Mouse (Mus musculus) limb, embryonic 14.5 days (tissue): Measurements from ENCODE around the gene Lrba. TPM values are rescaled to one million over a fixed set of nuclear protein-coding genes. Genes with fewer than 3 reads are reported as not detected.

Experiments used
- ATAC-seq: fragments of 200-750 bp; cut with Nextera tagmentation; 2 replicates; pipeline ENCODE4 v1.8.0; 2017; ENCODE audit warnings: low read depth, moderate number of reproducible peaks, moderate TSS enrichment; ENCODE audit not compliant: low FRiP score
- DNase-seq: peaks from one replicate; pipeline ENCODE4 v3.0.0-alpha.2; 2015; ENCODE audit warnings: low spot score
- H3K27ac ChIP-seq: fragments of 300-500 bp; sonication (generic); replicated peaks from 2 replicates; pipeline ENCODE4 v1.5.1; 2014; ENCODE audit warnings: low read depth, mild to moderate bottlenecking, low read length, moderate library complexity, mixed read lengths
- H3K27me3 ChIP-seq: fragments of 300-500 bp; sonication (generic); 2 replicates; pipeline ENCODE4 v1.6.1; 2014; ENCODE audit warnings: low read length, mixed read lengths; ENCODE audit not compliant: control insufficient read depth, insufficient read depth
- H3K36me3 ChIP-seq: fragments of 300-500 bp; sonication (generic); 2 replicates; pipeline ENCODE4 v1.6.1; 2014; ENCODE audit warnings: mild to moderate bottlenecking, low read length, moderate library complexity, mixed read lengths; ENCODE audit not compliant: control insufficient read depth, insufficient read depth
- H3K4me1 ChIP-seq: fragments of 300-500 bp; sonication (generic); 2 replicates; pipeline ENCODE4 v1.6.1; 2014; ENCODE audit warnings: antibody characterized with exemption, low read length, mixed read lengths; ENCODE audit not compliant: control insufficient read depth, insufficient read depth
- H3K4me2 ChIP-seq: fragments of 300-500 bp; sonication (generic); replicated peaks from 2 replicates; pipeline ENCODE4 v1.6.1; 2014; ENCODE audit warnings: low read depth, mild to moderate bottlenecking, low read length, moderate library complexity; ENCODE audit not compliant: severe bottlenecking
- H3K4me3 ChIP-seq: fragments of 300-500 bp; sonication (generic); replicated peaks from 2 replicates; pipeline ENCODE4 v1.5.1; 2014; ENCODE audit warnings: low read length
- H3K9ac ChIP-seq: fragments of 300-500 bp; sonication (generic); 2 replicates; pipeline ENCODE4 v1.6.1; 2014; ENCODE audit warnings: mild to moderate bottlenecking, low read depth, low read length, moderate library complexity; ENCODE audit not compliant: severe bottlenecking
- H3K9me3 ChIP-seq: fragments of 300-500 bp; sonication (generic); 2 replicates; pipeline ENCODE4 v1.6.1; 2016; ENCODE audit warnings: low read length; ENCODE audit not compliant: control insufficient read depth
- POLR2A ChIP-seq: fragments of 200-500 bp; IDR thresholded peaks from 2 replicates; pipeline ENCODE4 v1.8.0; 2012; ENCODE audit warnings: inconsistent platforms, mild to moderate bottlenecking, moderate library complexity, borderline replicate concordance; ENCODE audit not compliant: insufficient read depth, insufficient read length; ENCODE audit errors: extremely low read depth
- WGBS: fragments of 180-500 bp; shearing (Covaris S2); extraction: QIAGEN DNeasy Blood & Tissue Kit; methylation state at CpG from one replicate; pipeline ENCODE4 v1.1.7; 2014; 5-methylcytosine and 5-hydroxymethylcytosine counted together
- polyA plus RNA-seq, 2 experiments: library from polyadenylated mRNA; depleted of rRNA in 1 of 2; stranded (reverse) in 1 of 2; unstranded in 1 of 2; fragments of >200 nt; fragmentation: Nextera tagmentation in 1 of 2; extraction: Ambion mirVana in 1 of 2; gene quantifications; 2 replicates each; pipeline versions ENCODE4 v1.2.1 to v1.2.3; 2012 to 2014

The Lrba gene
- polyA plus RNA-seq, 2 experiments = 8.9 to 13.6 TPM

DNA sequence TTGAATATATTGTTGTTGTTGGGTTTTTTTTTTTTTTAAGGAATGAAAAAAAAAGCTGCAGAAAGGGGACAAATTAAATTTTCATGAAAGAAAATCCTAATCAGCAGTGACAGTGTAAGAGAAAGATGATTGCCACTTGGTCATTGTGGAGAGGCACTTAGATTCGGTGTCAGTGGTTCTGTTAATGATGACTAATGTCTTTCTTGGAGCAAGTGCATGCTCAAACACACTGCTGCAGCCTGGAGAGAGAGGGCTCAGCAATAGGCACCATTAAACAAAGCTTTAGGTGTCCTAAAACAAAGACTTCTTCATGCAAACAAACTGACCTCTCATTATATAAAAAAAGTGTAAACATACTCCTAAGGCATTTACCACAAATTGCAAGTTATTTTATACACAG lies 334.5 kb downstream of the Lrba start:
- Histone ChIP-seq H3K36me3 (no peaks in the 10 kb centered on the region), H3K4me1 (no peaks in the 10 kb centered on the region; the same call in 1 of the 2 replicates), H3K9ac (no peak overlapping the region), H3K27ac (no peak overlapping the region), H3K4me3 (no peak overlapping the region), H3K9me3 (no peaks in the 10 kb centered on the region), H3K27me3 (no peaks in the 10 kb centered on the region), H3K4me2 (no peak overlapping the region)
- WGBS = 40% methylated on average over 1 of the region's 1 CpGs
- TF ChIP-seq POLR2A = no peak
- DNase-seq = no peak
- ATAC-seq = no peak

- Histone ChIP-seq H3K9ac (no peak overlapping the region), H3K4me1 (no peaks in the 10 kb centered on the region; the same call in 1 of the 2 replicates), H3K27ac (no peak overlapping the region), H3K4me3 (no peak overlapping the region), H3K9me3 (no peaks in the 10 kb centered on the region), H3K27me3 (no peaks in the 10 kb centered on the region), H3K4me2 (no peak overlapping the region), H3K36me3 (no peaks in the 10 kb centered on the region)
- 86% methylated on average over 4 of the region's 4 CpGs for WGBS
- TF ChIP-seq POLR2A = no peak
- ATAC-seq = no peak
- DNase-seq = no peak
These were observed 335.2 kb downstream of the Lrba start for GRCm38 (mm10) chr3:86559635-86560034.

DNA sequence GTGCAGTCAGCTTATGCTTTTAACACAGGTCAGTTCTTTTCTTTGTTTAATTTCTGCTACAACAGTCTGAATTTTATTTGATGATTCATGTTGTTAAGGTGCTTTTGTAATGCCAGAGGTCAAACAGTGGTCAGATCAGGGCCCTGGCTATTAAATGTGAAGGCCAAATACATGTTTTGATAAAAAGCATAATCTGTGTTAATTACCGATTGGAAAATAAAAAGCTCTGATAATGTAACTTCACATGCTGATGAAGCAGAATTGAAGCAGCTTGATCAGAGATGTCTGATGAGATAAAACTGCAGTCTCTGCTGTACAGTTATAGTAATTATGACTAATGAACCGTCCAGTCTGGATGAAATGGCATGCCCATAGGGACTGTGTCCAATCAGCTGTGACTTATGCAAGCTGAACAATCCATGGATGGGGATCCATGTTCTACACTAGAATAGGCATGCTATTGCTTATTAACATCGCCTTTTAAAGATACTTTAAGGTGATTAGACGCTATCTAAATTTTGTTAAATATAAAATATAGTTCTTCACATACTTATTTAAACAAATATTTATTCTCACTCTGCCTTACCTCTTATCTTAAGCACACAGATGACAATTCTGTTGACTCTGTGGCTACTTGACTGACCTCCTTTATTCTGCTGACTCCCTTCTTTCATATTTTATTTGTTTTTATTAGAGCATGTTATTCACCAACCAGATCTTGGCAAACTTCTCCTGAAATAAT lies 336.0 kb downstream of the Lrba start:
- TF ChIP-seq POLR2A = no peak
- DNase-seq = no peak
- Histone ChIP-seq H3K27ac (no peak overlapping the region), H3K9ac (no peak overlapping the region), H3K27me3 (no peaks in the 10 kb centered on the region), H3K36me3 (no peaks in the 10 kb centered on the region), H3K4me2 (no peak overlapping the region), H3K4me3 (no peak overlapping the region), H3K9me3 (no peaks in the 10 kb centered on the region), H3K4me1 (no peaks in the 10 kb centered on the region; the same call in 1 of the 2 replicates)
- 86% methylated on average over 4 of the region's 4 CpGs for WGBS
- no peak for ATAC-seq

GRCm38 (mm10) chr3:86561023-86561344 lies 336.5 kb downstream of the Lrba start:
- H3K4me3 ChIP-seq = no peak overlapping the region
- no peaks in the 10 kb centered on the region for H3K27me3 ChIP-seq
- H3K9me3 ChIP-seq = no peaks in the 10 kb centered on the region
- WGBS = 96% methylated on average over 1 of the region's 1 CpGs
- no peak overlapping the region for H3K4me2 ChIP-seq
- no peak for DNase-seq
- H3K9ac ChIP-seq = no peak overlapping the region
- TF ChIP-seq POLR2A = no peak
- no peaks in the 10 kb centered on the region; the same call in 1 of the 2 replicates for H3K4me1 ChIP-seq
- H3K36me3 ChIP-seq = no peaks in the 10 kb centered on the region
- ATAC-seq = no peak
- H3K27ac ChIP-seq = no peak overlapping the region

GRCm38 (mm10) chr3:86561396-86561795 lies 336.9 kb downstream of the Lrba start:
- no peak for TF ChIP-seq POLR2A
- Histone ChIP-seq H3K9ac (no peak overlapping the region), H3K9me3 (no peaks in the 10 kb centered on the region), H3K27ac (no peak overlapping the region), H3K4me2 (no peak overlapping the region), H3K4me1 (no peaks in the 10 kb centered on the region; the same call in 1 of the 2 replicates), H3K36me3 (no peaks in the 10 kb centered on the region), H3K27me3 (no peaks in the 10 kb centered on the region), H3K4me3 (no peak overlapping the region)
- no peak for ATAC-seq
- no peak for DNase-seq
- WGBS = 92% methylated on average over 1 of the region's 1 CpGs

- TF ChIP-seq POLR2A = no peak
- H3K27me3 ChIP-seq = no peaks in the 10 kb centered on the region
- no peak overlapping the region for H3K4me2 ChIP-seq
- DNase-seq (no peak), ATAC-seq (no peak)
- WGBS = 77% methylated on average over 4 of the region's 4 CpGs
- H3K4me3 ChIP-seq = no peak overlapping the region
- H3K9ac ChIP-seq = no peak overlapping the region
- no peaks in the 10 kb centered on the region for H3K4me1 ChIP-seq
- H3K36me3 ChIP-seq = no peaks in the 10 kb centered on the region
- H3K27ac ChIP-seq = no peak overlapping the region
- H3K9me3 ChIP-seq = no peaks in the 10 kb centered on the region
These were observed 342.8 kb downstream of the Lrba start for GRCm38 (mm10) chr3:86567312-86567711.
